ENCODE assay signal across 15 mouse cellular contexts in genomic region chr12:4211174-4211573, GRCm38 (mm10). TPM values are rescaled to one million over a fixed set of nuclear protein-coding genes. Genes with fewer than 3 reads are reported as not detected.
A peak's percentile ranks its signal among the peaks of the same experiment; 100 is the strongest.
DNase-seq lines count a peak whose midpoint lies in the region; ATAC-seq lines count a peak whose summit lies in the region.
"Had no signal": no experiment of that assay in that cellular context is flagged by ENCODE, and none has a peak within 500 bp of the region (broad histone marks: within the 10 kb centered on the region; RNA-seq: fewer than 3 reads in every experiment).

No protein-coding gene starts in this region.

- 70% methylated on average over 9 of the region's 9 CpGs for WGBS in kidney, embryonic 15.5 days
- WGBS in forebrain, embryonic 12.5 days = 94% methylated on average over 9 of the region's 9 CpGs

- no peaks in the 10 kb centered on the region for H3K27me3 ChIP-seq in kidney, embryonic 15.5 days
- no peaks in the 10 kb centered on the region for H3K27me3 ChIP-seq in forebrain, embryonic 12.5 days
- H3K27me3 ChIP-seq: forebrain, embryonic 13.5 days; limb, embryonic 13.5 days; stomach, embryonic 15.5 days had no signal

- no peak overlapping the region for H3K4me3 ChIP-seq in kidney, embryonic 15.5 days (replicated peaks)
- H3K4me3 ChIP-seq in forebrain, embryonic 12.5 days (replicated peaks) = no peak overlapping the region
- H3K4me3 ChIP-seq: forebrain, embryonic 13.5 days; heart, adult 2 months; limb, embryonic 13.5 days; stomach, embryonic 15.5 days had no signal

- H3K9ac ChIP-seq in kidney, embryonic 15.5 days = no peak overlapping the region
- no peak overlapping the region for H3K9ac ChIP-seq in forebrain, embryonic 12.5 days
- H3K9ac ChIP-seq: forebrain, embryonic 13.5 days; limb, embryonic 13.5 days; stomach, embryonic 15.5 days had no signal

- H3K4me2 ChIP-seq in kidney, embryonic 15.5 days = no peak overlapping the region
- no peak overlapping the region for H3K4me2 ChIP-seq in forebrain, embryonic 12.5 days
- H3K4me2 ChIP-seq: forebrain, embryonic 13.5 days; limb, embryonic 13.5 days; stomach, embryonic 15.5 days had no signal

- peak; percentile 27; the same call in 1 of the 2 replicates for ATAC-seq in kidney, embryonic 15.5 days (replicated peaks; ENCODE audit: low FRiP score)
- ATAC-seq in forebrain, embryonic 12.5 days (ENCODE audit: low FRiP score) = no peak
- ATAC-seq: forebrain, embryonic 13.5 days; hindbrain, embryonic 16.5 days had no signal

- H3K9me3 ChIP-seq in kidney, embryonic 15.5 days (replicated peaks) = no peaks in the 10 kb centered on the region
- H3K9me3 ChIP-seq in forebrain, embryonic 12.5 days = no peaks in the 10 kb centered on the region
- H3K9me3 ChIP-seq: forebrain, embryonic 13.5 days; G1E; limb, embryonic 13.5 days; stomach, embryonic 15.5 days had no signal

- peaks cover 6% of the 10 kb centered on the region; the same call in 1 of the 2 replicates for H3K4me1 ChIP-seq in kidney, embryonic 15.5 days
- no peaks in the 10 kb centered on the region for H3K4me1 ChIP-seq in forebrain, embryonic 12.5 days
- H3K4me1 ChIP-seq: forebrain, embryonic 13.5 days; limb, embryonic 13.5 days; stomach, embryonic 15.5 days had no signal

- H3K36me3 ChIP-seq in kidney, embryonic 15.5 days = peaks cover 91% of the 10 kb centered on the region
- H3K36me3 ChIP-seq in forebrain, embryonic 12.5 days (replicated peaks) = peaks cover 74% of the 10 kb centered on the region

- DNase-seq in kidney, adult 9 months = peak; percentile 34
- no peak for DNase-seq in kidney, postnatal 14 days
- DNase-seq in ES-CJ7 (ENCODE audit: low read depth, low spot score) = peak; percentile 25
- DNase-seq in skeletal muscle tissue, adult 2 months (ENCODE audit: low read depth, low spot score) = peak; percentile 34
- no peak for DNase-seq in ovary, postnatal 36 days (ENCODE audit: low spot score)
- DNase-seq: cerebellum, adult 11-12 months; embryo, embryonic 11 days had no signal

- no peak overlapping the region for H3K27ac ChIP-seq in kidney, embryonic 15.5 days
- H3K27ac ChIP-seq in forebrain, embryonic 12.5 days = no peak overlapping the region
- H3K27ac ChIP-seq: forebrain, embryonic 13.5 days; heart, adult 2 months; limb, embryonic 13.5 days; stomach, embryonic 15.5 days had no signal

RNA-seq across cellular contexts. Expression of gene Ptrhd1, which starts 22.7 kb away (rescaled TPM):
- 7.2 and 7.5 TPM in 2 replicates for polyA plus RNA-seq in kidney, embryonic 15.5 days (2015; fragmentation: Nextera tagmentation; extraction: Ambion mirVana)
- 5.4 and 5.7 TPM in 2 replicates for polyA plus RNA-seq in forebrain, embryonic 12.5 days (2016; fragmentation: Nextera tagmentation; extraction: Ambion mirVana)

RNA-seq across cellular contexts. Expression of gene Cenpo, which starts 22.9 kb away (rescaled TPM):
- polyA plus RNA-seq in kidney, embryonic 15.5 days (2015; fragmentation: Nextera tagmentation; extraction: Ambion mirVana) = 13.1 and 14.8 TPM in 2 replicates
- 16.3 and 17.7 TPM in 2 replicates for polyA plus RNA-seq in forebrain, embryonic 12.5 days (2016; fragmentation: Nextera tagmentation; extraction: Ambion mirVana)

Comparison
In these comparisons a context has a peak if more than half of its experiments do, and no peak if none do; other contexts are left out.
1. DNase-seq: peak in kidney, adult 9 months (single experiment), ES-CJ7 (single experiment) and skeletal muscle tissue, adult 2 months (single experiment); none in kidney, postnatal 14 days (single experiment) and ovary, postnatal 36 days (single experiment).